Mouse (Mus musculus): ENCODE data around the gene Gng7.

The Gng7 gene

GRCm38 (mm10) chr10:80940320-80940987 is 74.3 kb downstream of the Gng7 start:
- no peak for DNase-seq (ENCODE audit: low read depth, low spot score)
- Histone ChIP-seq H3K27me3 (ENCODE audit: control insufficient read depth, insufficient read depth, low read length, poor library complexity, severe bottlenecking) (no peaks in the 10 kb centered on the region), H3K36me3 (ENCODE audit: control insufficient read depth, insufficient read depth, low read length, poor library complexity, severe bottlenecking) (no peaks in the 10 kb centered on the region)

GRCm38 (mm10) chr10:80939671-80940070 is 75.1 kb downstream of the Gng7 start:
- no peaks in the 10 kb centered on the region for H3K36me3 ChIP-seq (ENCODE audit: control insufficient read depth, insufficient read depth, low read length, poor library complexity, severe bottlenecking)
- no peaks in the 10 kb centered on the region for H3K27me3 ChIP-seq (ENCODE audit: control insufficient read depth, insufficient read depth, low read length, poor library complexity, severe bottlenecking)
- peak; percentile 83 for DNase-seq (ENCODE audit: low read depth, low spot score)

GRCm38 (mm10) chr10:80938831-80939550 is 75.8 kb downstream of the Gng7 start:
- no peaks in the 10 kb centered on the region for H3K36me3 ChIP-seq (ENCODE audit: control insufficient read depth, insufficient read depth, low read length, poor library complexity, severe bottlenecking)
- no peak for DNase-seq (ENCODE audit: low read depth, low spot score)
- H3K27me3 ChIP-seq (ENCODE audit: control insufficient read depth, insufficient read depth, low read length, poor library complexity, severe bottlenecking): no peaks in the 10 kb centered on the region

- no peaks in the 10 kb centered on the region for H3K36me3 ChIP-seq (ENCODE audit: control insufficient read depth, insufficient read depth, low read length, poor library complexity, severe bottlenecking)
- no peaks in the 10 kb centered on the region for H3K27me3 ChIP-seq (ENCODE audit: control insufficient read depth, insufficient read depth, low read length, poor library complexity, severe bottlenecking)
- peak; percentile 35 for DNase-seq (ENCODE audit: low read depth, low spot score)
These were observed 77.1 kb downstream of the Gng7 start for GRCm38 (mm10) chr10:80937646-80938045.

GRCm38 (mm10) chr10:80936810-80937164 is 78.0 kb downstream of the Gng7 start:
- DNase-seq (ENCODE audit: low read depth, low spot score): no peak
- Histone ChIP-seq H3K36me3 (ENCODE audit: control insufficient read depth, insufficient read depth, low read length, poor library complexity, severe bottlenecking) (no peaks in the 10 kb centered on the region), H3K27me3 (ENCODE audit: control insufficient read depth, insufficient read depth, low read length, poor library complexity, severe bottlenecking) (no peaks in the 10 kb centered on the region)

- DNase-seq (ENCODE audit: low read depth, low spot score): no peak
- H3K27me3 ChIP-seq (ENCODE audit: control insufficient read depth, insufficient read depth, low read length, poor library complexity, severe bottlenecking): no peaks in the 10 kb centered on the region
- peaks cover 2% of the 10 kb centered on the region; the same call in 1 of the 2 replicates for H3K36me3 ChIP-seq (ENCODE audit: control insufficient read depth, insufficient read depth, low read length, poor library complexity, severe bottlenecking)
These were observed 78.5 kb downstream of the Gng7 start for GRCm38 (mm10) chr10:80936135-80936809.

- DNase-seq (ENCODE audit: low read depth, low spot score): peak; percentile 30
- Histone ChIP-seq H3K36me3 (ENCODE audit: control insufficient read depth, insufficient read depth, low read length, poor library complexity, severe bottlenecking) (peaks cover 2% of the 10 kb centered on the region; the same call in 1 of the 2 replicates), H3K27me3 (ENCODE audit: control insufficient read depth, insufficient read depth, low read length, poor library complexity, severe bottlenecking) (no peaks in the 10 kb centered on the region)
These were observed 79.0 kb downstream of the Gng7 start for GRCm38 (mm10) chr10:80935698-80936097.

GRCm38 (mm10) chr10:80935241-80935640 is 79.5 kb downstream of the Gng7 start:
- Histone ChIP-seq H3K27me3 (ENCODE audit: control insufficient read depth, insufficient read depth, low read length, poor library complexity, severe bottlenecking) (no peaks in the 10 kb centered on the region), H3K36me3 (ENCODE audit: control insufficient read depth, insufficient read depth, low read length, poor library complexity, severe bottlenecking) (peaks cover 2% of the 10 kb centered on the region; the same call in 1 of the 2 replicates)
- DNase-seq (ENCODE audit: low read depth, low spot score): peak; percentile 77

GRCm38 (mm10) chr10:80934136-80934985 is 80.4 kb downstream of the Gng7 start:
- Histone ChIP-seq H3K36me3 (ENCODE audit: control insufficient read depth, insufficient read depth, low read length, poor library complexity, severe bottlenecking) (peaks cover 2% of the 10 kb centered on the region; the same call in 1 of the 2 replicates), H3K27me3 (ENCODE audit: control insufficient read depth, insufficient read depth, low read length, poor library complexity, severe bottlenecking) (no peaks in the 10 kb centered on the region)
- DNase-seq (ENCODE audit: low read depth, low spot score): no peak

GRCm38 (mm10) chr10:80933421-80933979 is 81.2 kb downstream of the Gng7 start:
- Histone ChIP-seq H3K36me3 (ENCODE audit: control insufficient read depth, insufficient read depth, low read length, poor library complexity, severe bottlenecking) (peaks cover 2% of the 10 kb centered on the region; the same call in 1 of the 2 replicates), H3K27me3 (ENCODE audit: control insufficient read depth, insufficient read depth, low read length, poor library complexity, severe bottlenecking) (no peaks in the 10 kb centered on the region)
- peak; percentile 73 for DNase-seq (ENCODE audit: low read depth, low spot score)

- H3K36me3 ChIP-seq (ENCODE audit: control insufficient read depth, insufficient read depth, low read length, poor library complexity, severe bottlenecking): peaks cover 2% of the 10 kb centered on the region; the same call in 1 of the 2 replicates
- DNase-seq (ENCODE audit: low read depth, low spot score): peak; percentile 43
- H3K27me3 ChIP-seq (ENCODE audit: control insufficient read depth, insufficient read depth, low read length, poor library complexity, severe bottlenecking): no peaks in the 10 kb centered on the region
These were observed 81.9 kb downstream of the Gng7 start for GRCm38 (mm10) chr10:80932700-80933420.

- peak; percentile 36 for DNase-seq (ENCODE audit: low read depth, low spot score)
These were observed 82.5 kb downstream of the Gng7 start for GRCm38 (mm10) chr10:80932206-80932605.

GRCm38 (mm10) chr10:80931695-80932094 is 83.0 kb downstream of the Gng7 start:
- DNase-seq (ENCODE audit: low read depth, low spot score): no peak

More at GRCm38 (mm10) chr10:80932206-80932605, 82.5 kb downstream of the Gng7 start:
- H3K27me3 ChIP-seq (ENCODE audit: control insufficient read depth, insufficient read depth, low read length, poor library complexity, severe bottlenecking): no peaks in the 10 kb centered on the region
- H3K36me3 ChIP-seq (ENCODE audit: control insufficient read depth, insufficient read depth, low read length, poor library complexity, severe bottlenecking): peaks cover 2% of the 10 kb centered on the region; the same call in 1 of the 2 replicates

More at GRCm38 (mm10) chr10:80931695-80932094, 83.0 kb downstream of the Gng7 start:
- Histone ChIP-seq H3K27me3 (ENCODE audit: control insufficient read depth, insufficient read depth, low read length, poor library complexity, severe bottlenecking) (no peaks in the 10 kb centered on the region), H3K36me3 (ENCODE audit: control insufficient read depth, insufficient read depth, low read length, poor library complexity, severe bottlenecking) (peaks cover 2% of the 10 kb centered on the region; the same call in 1 of the 2 replicates)
